Mouse (Mus musculus): ENCODE results near the gene Myo6. TPM values are rescaled to one million over a fixed set of nuclear protein-coding genes. Genes with fewer than 3 reads are reported as not detected.

Myo6 gene
- polyA plus RNA-seq, 1 experiment from 2014 or later: 36.9 TPM

- Histone ChIP-seq H3K4me2 (no peak overlapping the region), H3K9me3 (no peaks in the 10 kb centered on the region), H3K36me3 (no peaks in the 10 kb centered on the region), H3K4me3 (replicated peaks) (no peak overlapping the region), H3K9ac (no peak overlapping the region), H3K4me1 (no peaks in the 10 kb centered on the region), H3K27me3 (replicated peaks) (no peaks in the 10 kb centered on the region), H3K27ac (no peak overlapping the region)
- no peak for ATAC-seq (ENCODE audit: insufficient read depth, low FRiP score, low read depth)
- WGBS: 67% methylated on average over 7 of the region's 7 CpGs
These were observed 186.5 kb downstream of the Myo6 start for GRCm38 (mm10) chr9:80351295-80351677.

- Histone ChIP-seq H3K27ac (no peak overlapping the region), H3K9ac (no peak overlapping the region), H3K9me3 (no peaks in the 10 kb centered on the region), H3K4me1 (no peaks in the 10 kb centered on the region), H3K27me3 (replicated peaks) (no peaks in the 10 kb centered on the region), H3K4me3 (replicated peaks) (no peak overlapping the region), H3K4me2 (peak overlapping the region; percentile 8; the same call in 1 of the 2 replicates), H3K36me3 (no peaks in the 10 kb centered on the region)
- no peak for ATAC-seq (ENCODE audit: insufficient read depth, low FRiP score, low read depth)
- WGBS: 41% methylated on average over 20 of the region's 20 CpGs
These were observed 187.0 kb downstream of the Myo6 start for GRCm38 (mm10) chr9:80351678-80352331.

GRCm38 (mm10) chr9:80360063-80360462 lies 195.2 kb downstream of the Myo6 start:
- Histone ChIP-seq H3K4me3 (replicated peaks) (no peak overlapping the region), H3K4me1 (no peaks in the 10 kb centered on the region), H3K9ac (no peak overlapping the region), H3K27me3 (replicated peaks) (no peaks in the 10 kb centered on the region), H3K4me2 (no peak overlapping the region), H3K9me3 (no peaks in the 10 kb centered on the region), H3K27ac (no peak overlapping the region), H3K36me3 (no peaks in the 10 kb centered on the region)
- ATAC-seq (ENCODE audit: insufficient read depth, low FRiP score, low read depth): no peak

Other genes starting within 250 kb of the Myo6 start
- 10.6 and 11.9 TPM in 2 replicates for gene Filip1, start 152.2 kb upstream of the Myo6 start, polyA plus RNA-seq (2015; fragmentation: Nextera tagmentation; extraction: Ambion mirVana)
- gene Senp6, start 98.1 kb upstream of the Myo6 start, polyA plus RNA-seq (2015; fragmentation: Nextera tagmentation; extraction: Ambion mirVana): 50.8 and 52.1 TPM in 2 replicates

Measured in stomach, embryonic 15.5 days (tissue).